Mouse (Mus musculus): ENCODE data around the gene Dact3.

Dact3 gene

GRCm38 (mm10) chr7:16915461-16916340 is 40.6 kb downstream of the Dact3 start:
- DNase-seq (ENCODE audit: inconsistent age in 2 of 2, low spot score in 1 of 2), result no peak

DNA sequence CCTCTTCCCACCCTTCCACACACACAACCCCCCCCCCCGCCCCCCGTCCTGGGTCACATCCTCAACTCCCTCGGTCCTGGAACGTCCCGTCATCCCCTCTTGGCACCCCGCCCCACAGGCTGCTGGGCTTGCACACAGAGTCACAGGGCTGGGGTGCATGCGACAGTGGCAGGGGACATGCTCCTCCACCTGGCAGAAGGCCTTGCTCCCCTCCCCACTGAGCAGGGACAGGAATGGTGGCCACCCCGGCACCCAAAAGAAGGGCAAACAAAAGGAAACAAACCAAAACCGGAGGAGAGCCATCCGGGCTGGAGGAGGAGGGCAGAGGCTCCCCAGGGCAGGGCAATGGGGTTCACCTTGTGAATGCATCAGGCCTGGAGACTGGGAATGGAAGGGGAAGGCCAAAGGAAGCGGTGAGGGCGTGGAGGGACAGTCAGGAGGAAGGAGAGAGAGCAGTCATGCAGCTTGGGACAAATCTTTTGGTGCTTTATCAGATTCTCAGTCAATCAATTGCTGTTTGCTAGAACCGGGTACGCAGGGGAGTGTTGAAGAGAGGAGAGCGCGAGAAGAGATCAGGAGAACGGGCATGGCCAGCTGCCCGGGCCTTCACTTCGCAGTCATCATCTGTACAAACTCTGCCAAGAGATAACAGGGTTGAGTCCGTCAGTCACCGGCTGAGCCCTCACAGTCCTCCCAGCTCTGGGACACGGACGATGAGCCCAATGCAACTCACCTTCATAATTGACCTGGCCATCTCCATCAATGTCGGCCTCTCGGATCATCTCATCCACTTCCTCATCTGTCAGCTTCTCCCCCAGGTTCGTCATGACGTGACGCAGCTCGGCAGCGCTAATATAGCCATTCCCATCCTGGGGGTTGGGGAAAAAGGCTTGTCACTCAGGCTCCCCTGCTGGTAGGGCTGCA is 41.5 kb downstream of the Dact3 start:
- DNase-seq (ENCODE audit: inconsistent age in 2 of 2, low spot score in 1 of 2), result no peak

- DNase-seq (ENCODE audit: inconsistent age in 2 of 2, low spot score in 1 of 2), result no peak
Observed at GRCm38 (mm10) chr7:16917447-16917846, 42.3 kb downstream of the Dact3 start.

- DNase-seq (ENCODE audit: inconsistent age in 2 of 2, low spot score in 1 of 2), result no peak
Observed at GRCm38 (mm10) chr7:16918014-16918413, 42.9 kb downstream of the Dact3 start.

- DNase-seq (ENCODE audit: inconsistent age in 2 of 2, low spot score in 1 of 2), result no peak
Observed at GRCm38 (mm10) chr7:16918670-16919069, 43.6 kb downstream of the Dact3 start.

- peak; percentile 74 to 87 for DNase-seq (ENCODE audit: inconsistent age in 2 of 2, low spot score in 1 of 2)
Observed at GRCm38 (mm10) chr7:16919395-16920149, 44.5 kb downstream of the Dact3 start.

- DNase-seq (ENCODE audit: inconsistent age in 2 of 2, low spot score in 1 of 2), result no peak
Observed at GRCm38 (mm10) chr7:16920150-16920579, 45.0 kb downstream of the Dact3 start.

GRCm38 (mm10) chr7:16920818-16921791 is 46.0 kb downstream of the Dact3 start:
- peak in 1 of 2 experiments; percentile 77 for DNase-seq (ENCODE audit: inconsistent age in 2 of 2, low spot score in 1 of 2)

DNA sequence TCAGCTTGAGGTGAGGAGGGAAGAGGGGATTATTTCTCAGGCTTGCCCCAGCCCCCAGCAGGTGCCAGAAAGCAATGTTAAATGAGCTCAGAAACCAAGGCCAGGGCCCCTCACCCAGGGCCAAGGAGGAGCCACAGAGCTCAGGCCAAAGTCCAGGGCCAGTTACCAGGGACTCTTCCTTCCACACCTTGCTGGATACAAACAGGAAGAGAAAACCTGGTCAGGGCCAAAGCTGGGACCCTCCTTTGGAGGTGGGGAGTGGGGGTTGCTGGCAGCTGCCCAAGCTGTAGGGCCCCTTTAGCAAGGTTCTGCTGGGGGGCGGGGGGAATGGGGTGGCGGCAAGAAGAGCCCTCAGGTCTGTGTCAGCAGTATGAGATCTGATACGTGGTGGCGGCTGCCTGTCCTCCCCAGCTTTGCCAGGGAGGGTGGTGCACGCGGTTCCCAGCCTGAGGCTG is 46.8 kb downstream of the Dact3 start:
- DNase-seq (ENCODE audit: inconsistent age in 2 of 2, low spot score in 1 of 2), result peak in 1 of 2 experiments; percentile 62

DNA sequence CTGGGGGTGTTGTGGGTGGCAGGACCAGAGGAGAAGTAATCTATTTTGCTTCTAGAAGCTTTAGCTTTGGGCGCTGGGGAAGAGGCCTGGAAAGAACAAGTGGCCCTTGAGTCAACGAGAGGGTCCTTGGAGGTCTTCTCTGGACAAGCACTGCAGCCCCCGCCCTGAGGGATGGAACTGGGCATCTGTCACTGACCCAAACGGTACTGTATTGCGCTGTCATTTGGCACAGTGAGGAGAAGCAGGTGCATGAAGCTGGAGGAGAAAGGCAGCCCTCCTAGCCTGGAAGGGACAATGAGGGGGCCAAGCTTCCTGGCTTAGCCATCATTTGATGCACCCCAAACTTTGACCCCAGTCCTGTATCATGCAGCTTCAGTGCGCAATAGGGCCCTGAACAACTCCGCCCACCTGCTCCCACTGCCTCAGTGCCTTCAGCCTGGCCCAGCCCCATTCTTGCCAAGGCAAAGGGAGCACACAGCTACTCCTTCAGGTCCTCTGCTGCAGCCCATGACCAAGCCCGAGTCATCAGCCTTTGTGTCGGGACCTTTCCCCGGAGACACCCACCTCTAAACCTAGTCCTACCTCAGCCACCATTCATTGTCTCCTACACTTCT is 47.4 kb downstream of the Dact3 start:
- DNase-seq (ENCODE audit: inconsistent age in 2 of 2, low spot score in 1 of 2), result peak; percentile 67 to 79

DNA sequence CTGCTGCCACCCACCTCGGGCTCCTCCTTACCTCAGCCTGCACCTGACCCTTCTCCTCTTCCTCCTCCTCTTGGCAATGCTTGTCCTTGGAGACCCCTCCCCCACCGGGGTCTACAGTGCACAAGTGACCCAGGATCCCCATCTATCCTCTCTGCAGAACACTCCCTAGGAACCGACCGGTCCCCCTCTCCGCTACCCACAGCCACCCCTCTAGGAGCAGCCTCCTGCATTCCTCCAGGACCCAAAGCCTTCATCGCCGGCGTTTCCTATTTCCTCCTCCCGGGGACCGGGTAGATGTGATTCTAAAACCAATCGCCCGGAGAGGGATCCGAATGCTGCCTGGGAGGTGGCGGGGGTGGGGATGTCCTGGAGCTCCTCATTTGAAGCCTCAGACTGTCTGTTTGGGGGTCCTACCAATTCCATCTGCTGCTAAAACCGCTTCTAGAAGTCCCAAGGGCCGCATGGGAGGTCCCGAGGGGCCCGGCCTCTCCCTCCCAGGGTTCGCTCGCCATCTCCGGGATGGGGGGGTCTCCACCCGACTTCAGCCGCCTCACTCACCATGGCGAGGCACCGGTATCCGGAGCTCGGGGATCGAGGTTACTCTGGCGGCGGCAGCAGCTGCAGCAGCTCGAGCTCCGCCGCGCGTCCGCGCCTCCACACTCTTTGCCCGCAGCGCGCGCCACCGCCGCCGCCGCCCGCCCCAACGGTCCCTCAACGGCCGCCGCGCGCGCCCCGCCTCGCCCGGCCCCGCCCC is 48.3 kb downstream of the Dact3 start:
- peak in 1 of 2 experiments; percentile 70 for DNase-seq (ENCODE audit: inconsistent age in 2 of 2, low spot score in 1 of 2)

- DNase-seq (ENCODE audit: inconsistent age in 2 of 2, low spot score in 1 of 2), result peak; percentile 100
Observed at GRCm38 (mm10) chr7:16924037-16924834, 49.1 kb downstream of the Dact3 start, which contains the start of gene Calm3. Calm3 (minus strand) TSS chr7:16924114.

DNA sequence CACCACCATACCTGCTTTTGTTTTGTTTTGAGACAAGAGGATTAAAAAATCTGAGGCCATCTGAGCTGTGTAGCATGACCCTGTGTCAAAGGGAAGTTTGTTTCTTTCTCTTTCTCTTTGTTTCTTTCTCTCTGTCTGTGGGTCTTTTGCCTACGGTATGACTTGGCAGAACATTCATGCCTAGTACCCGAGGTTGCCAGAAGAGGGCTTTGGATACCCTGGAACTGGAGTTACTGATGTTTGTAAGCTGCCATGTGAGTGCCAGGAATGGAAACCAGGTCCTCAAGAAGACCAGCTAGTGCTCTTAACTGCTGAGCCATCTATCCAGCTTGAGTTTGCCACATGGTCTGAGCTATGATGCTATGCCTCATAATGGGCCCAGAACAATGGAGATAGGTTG is 53.2 kb downstream of the Dact3 start:
- DNase-seq (ENCODE audit: inconsistent age in 2 of 2, low spot score in 1 of 2), result no peak

GRCm38 (mm10) chr7:16930850-16931249 is 55.7 kb downstream of the Dact3 start:
- DNase-seq (ENCODE audit: inconsistent age in 2 of 2, low spot score in 1 of 2), result peak; percentile 64 to 92

GRCm38 (mm10) chr7:16931968-16932627 is 57.0 kb downstream of the Dact3 start:
- DNase-seq (ENCODE audit: inconsistent age in 2 of 2, low spot score in 1 of 2), result peak; percentile 82 to 95

DNA sequence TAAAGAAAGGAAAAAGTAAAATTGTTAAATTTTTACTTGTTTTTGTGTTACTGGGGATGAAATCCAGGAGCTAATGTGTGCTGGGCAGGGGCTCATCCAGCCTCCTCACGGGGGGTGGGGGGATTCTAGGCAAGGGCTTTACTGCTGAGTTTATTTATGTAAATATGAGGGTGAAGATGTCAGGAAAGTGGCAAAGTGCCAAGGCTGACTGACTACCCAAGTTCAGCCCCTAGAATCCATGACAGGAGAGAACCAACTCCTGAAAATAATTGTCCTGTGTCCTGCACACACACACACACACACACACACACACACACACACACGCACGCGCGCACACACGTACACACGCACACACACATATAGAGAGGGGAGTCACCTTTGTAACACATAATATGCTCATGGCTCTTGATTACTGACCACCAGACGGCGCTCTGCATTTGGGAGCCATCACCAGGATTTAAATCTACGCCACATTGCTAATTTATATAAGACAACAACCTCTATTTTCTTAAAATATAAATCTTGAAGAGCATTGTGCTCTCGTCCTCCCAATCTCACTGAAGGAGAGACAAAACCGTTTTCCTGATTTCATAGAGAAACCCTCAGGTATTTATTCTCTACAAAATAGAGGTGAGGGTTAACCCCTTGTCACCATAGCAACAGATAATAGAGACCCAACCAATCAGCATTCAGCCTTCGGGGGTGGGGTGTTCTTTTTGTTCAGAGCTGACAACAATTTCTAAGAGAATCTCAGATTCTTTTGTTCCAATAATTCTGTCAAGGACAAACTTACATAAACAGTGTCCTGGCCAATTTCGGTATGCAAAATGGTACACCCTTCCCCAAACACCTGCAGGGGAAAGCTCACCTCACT is 57.8 kb downstream of the Dact3 start:
- peak; percentile 51 to 80 for DNase-seq (ENCODE audit: inconsistent age in 2 of 2, low spot score in 1 of 2)
